Mouse (Mus musculus) liver, adult 2 months (tissue): ENCODE measurements at regions not wholly inside any gene's neighbourhood (a gene's known extent, or its start where the extent isn't known, plus 50 kb on each side); places are given as distances from the start of the nearest gene placed in this dataset.

Experiments
- DNase-seq: peaks from one replicate; pipeline ENCODE4 v3.0.0-alpha.2; 2011; ENCODE audit warnings: low read depth, low spot score; ENCODE audit errors: extremely low read depth
- H3K27ac ChIP-seq: fragments of 200-500 bp; replicated peaks from 2 replicates; pipeline ENCODE4 v1.5.1; 2012; ENCODE audit warnings: low read depth, mild to moderate bottlenecking, control low read depth, inconsistent platforms, low read length; ENCODE audit not compliant: insufficient read depth
- H3K27me3 ChIP-seq: fragments of 200-500 bp; 2 replicates; pipeline ENCODE4 v1.6.1; 2012; ENCODE audit warnings: mild to moderate bottlenecking, moderate library complexity, low read length, inconsistent platforms; ENCODE audit not compliant: control insufficient read depth, insufficient read depth
- H3K36me3 ChIP-seq: fragments of 200-500 bp; 2 replicates; pipeline ENCODE4 v1.6.1; 2012; ENCODE audit warnings: low read length, inconsistent platforms; ENCODE audit not compliant: control insufficient read depth, insufficient read depth
- H3K4me1 ChIP-seq: fragments of 200-500 bp; 2 replicates; pipeline ENCODE4 v1.6.1; 2011; ENCODE audit warnings: low read length; ENCODE audit not compliant: control insufficient read depth, insufficient read depth
- H3K4me3 ChIP-seq: fragments of 200-500 bp; 2 replicates; pipeline ENCODE4 v1.5.1; 2011; ENCODE audit warnings: low read depth, mild to moderate bottlenecking, control low read depth, low read length, moderate library complexity; ENCODE audit not compliant: insufficient read depth
- H3K79me2 ChIP-seq: fragments of 200-500 bp; 2 replicates; pipeline ENCODE4 v1.6.1; 2012; ENCODE audit warnings: inconsistent platforms, mild to moderate bottlenecking, low read length, moderate library complexity; ENCODE audit not compliant: control insufficient read depth, insufficient read depth
- H3K9ac ChIP-seq: fragments of 200-500 bp; 2 replicates; pipeline ENCODE4 v1.6.1; 2012; ENCODE audit warnings: low read depth, mild to moderate bottlenecking, control low read depth, inconsistent platforms, low read length
- CTCF ChIP-seq: fragments of 200-500 bp; IDR thresholded peaks from 2 replicates; pipeline ENCODE4 v1.5.1; 2011; ENCODE audit warnings: low read depth, low read length, control low read depth
- POLR2A ChIP-seq: fragments of 200-500 bp; IDR thresholded peaks from 2 replicates; pipeline ENCODE4 v1.6.1; 2011; ENCODE audit warnings: low read length, control low read depth; ENCODE audit not compliant: insufficient read depth; ENCODE audit errors: extremely low read depth
- WGBS: fragments of 180-500 bp; shearing (Covaris S2); methylation state at CpG from one replicate; pipeline ENCODE4 v1.1.7; 2018; 5-methylcytosine and 5-hydroxymethylcytosine counted together

DNA sequence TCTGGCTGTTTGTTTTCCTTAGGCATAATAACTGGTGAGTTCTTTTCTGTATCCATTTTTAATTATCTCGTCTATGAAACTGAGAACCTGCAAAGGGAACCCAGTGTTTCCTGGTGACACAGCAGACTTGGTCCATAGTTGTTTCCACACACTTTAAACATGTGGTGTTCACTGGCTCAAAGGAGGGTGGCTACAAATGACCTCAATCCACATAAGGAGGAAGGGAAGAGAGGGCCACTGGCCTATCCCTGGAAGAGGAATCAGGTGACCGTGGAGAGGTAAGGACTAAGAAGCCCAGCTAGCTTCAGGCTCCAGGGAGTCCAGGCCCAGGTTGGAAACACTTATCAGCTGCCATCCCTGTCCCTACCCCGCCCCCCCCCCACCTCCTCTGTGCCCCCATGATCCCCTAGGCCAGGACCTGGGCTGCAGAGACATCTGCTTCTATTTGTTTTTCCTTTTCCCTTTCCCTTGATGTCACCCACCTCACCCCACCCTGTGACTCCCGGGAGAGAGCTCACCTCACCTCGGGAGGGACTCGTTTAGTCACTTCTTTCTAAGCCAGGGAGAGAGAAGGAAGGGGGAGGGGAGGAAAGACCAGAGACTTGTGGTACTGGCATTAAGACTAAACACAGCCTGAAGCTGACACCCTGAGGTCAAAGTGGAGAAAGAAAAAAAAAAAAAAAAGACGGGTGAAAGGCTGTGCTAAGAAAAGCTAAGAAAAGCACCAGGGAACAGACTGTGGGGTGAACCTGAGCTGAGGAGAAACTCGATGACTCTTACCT lies 62.2 kb upstream of the Kdm7a start:
- Histone ChIP-seq H3K4me3 (no peak overlapping the region), H3K9ac (no peak overlapping the region), H3K27ac (no peak overlapping the region), H3K36me3 (no peaks in the 10 kb centered on the region), H3K79me2 (no peaks in the 10 kb centered on the region), H3K27me3 (no peaks in the 10 kb centered on the region), H3K4me1 (peaks cover 5% of the 10 kb centered on the region; the same call in 1 of the 2 replicates)
- DNase-seq, result no peak
- no peak for TF ChIP-seq CTCF
- no peak for TF ChIP-seq POLR2A
- 50% methylated on average over 8 of the region's 8 CpGs for WGBS

DNA sequence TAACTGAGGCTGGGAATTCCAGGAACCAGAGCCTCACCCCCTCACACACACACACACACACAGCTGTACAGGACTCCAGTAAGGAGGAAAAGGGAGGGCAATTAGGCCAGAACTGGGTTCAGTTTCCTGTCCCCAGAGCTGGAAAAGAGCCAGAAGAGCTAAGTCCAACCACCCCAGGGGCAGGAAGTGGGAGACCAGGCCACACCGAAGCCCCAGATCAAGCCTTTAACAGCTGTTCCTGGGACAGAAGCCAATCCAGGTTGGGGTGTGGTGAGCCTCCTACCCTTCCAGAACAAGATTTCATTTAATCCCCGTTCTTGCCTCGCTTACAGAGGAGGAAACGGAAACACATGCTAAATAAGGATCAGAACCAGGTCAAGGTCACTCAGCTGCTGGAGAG lies 58.1 kb upstream of the Kdm7a start:
- Histone ChIP-seq H3K4me1 (peaks cover 5% of the 10 kb centered on the region; the same call in 1 of the 2 replicates), H3K27me3 (no peaks in the 10 kb centered on the region), H3K27ac (no peak overlapping the region), H3K9ac (no peak overlapping the region), H3K4me3 (no peak overlapping the region), H3K79me2 (no peaks in the 10 kb centered on the region), H3K36me3 (no peaks in the 10 kb centered on the region)
- TF ChIP-seq CTCF (no peak), POLR2A (no peak)
- WGBS, result 23% methylated on average over 4 of the region's 4 CpGs
- DNase-seq, result peak; percentile 47

DNA sequence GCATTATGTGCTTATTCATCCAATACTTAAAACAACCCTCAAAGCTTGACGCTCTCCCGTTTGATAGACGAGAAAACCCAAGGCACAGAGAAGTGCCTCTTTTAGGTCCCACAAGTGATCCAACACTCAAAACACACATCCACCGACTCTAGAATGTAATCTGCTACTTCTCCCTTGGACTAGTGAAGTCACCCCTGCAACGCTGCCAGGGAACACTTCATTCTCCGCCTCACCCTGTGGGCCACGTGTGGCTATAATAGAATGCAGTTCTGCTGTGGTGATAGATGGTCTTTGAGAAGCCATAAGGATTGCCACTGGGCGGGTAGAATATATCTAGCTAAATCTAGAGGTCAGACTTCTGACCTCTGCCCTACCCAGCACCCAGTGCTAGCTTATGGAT lies 57.0 kb upstream of the Kdm7a start:
- no peak overlapping the region for H3K9ac ChIP-seq
- no peak for TF ChIP-seq CTCF
- TF ChIP-seq POLR2A, result no peak
- 89% methylated on average over 8 of the region's 8 CpGs for WGBS
- H3K4me3 ChIP-seq, result no peak overlapping the region
- H3K4me1 ChIP-seq, result peaks cover 5% of the 10 kb centered on the region; the same call in 1 of the 2 replicates
- no peaks in the 10 kb centered on the region for H3K36me3 ChIP-seq
- H3K79me2 ChIP-seq, result no peaks in the 10 kb centered on the region
- H3K27ac ChIP-seq, result no peak overlapping the region
- H3K27me3 ChIP-seq, result no peaks in the 10 kb centered on the region
- DNase-seq, result no peak

DNA sequence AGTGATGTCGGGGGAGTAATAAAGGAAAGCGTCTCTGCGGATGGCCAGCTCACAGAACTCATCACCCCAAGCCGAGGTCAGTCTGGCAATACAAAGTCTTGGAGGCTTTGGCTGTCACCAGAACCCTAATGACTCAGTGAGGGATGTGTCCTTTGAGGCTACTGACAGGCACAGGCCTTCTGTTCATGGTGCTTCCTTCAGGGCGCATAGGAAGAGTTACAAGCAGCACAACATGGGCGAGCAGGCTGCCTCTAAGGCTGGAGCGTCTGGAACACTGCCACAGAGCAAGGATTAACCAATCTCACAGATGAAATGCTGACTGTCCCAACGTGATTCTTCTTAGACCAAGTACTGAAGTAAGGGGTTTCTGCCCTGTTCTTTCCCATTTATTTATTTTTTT lies 55.4 kb upstream of the Kdm7a start:
- no peak for TF ChIP-seq CTCF
- no peak for TF ChIP-seq POLR2A
- no peaks in the 10 kb centered on the region for H3K27me3 ChIP-seq
- no peak overlapping the region for H3K9ac ChIP-seq
- no peaks in the 10 kb centered on the region for H3K79me2 ChIP-seq
- no peak overlapping the region for H3K4me3 ChIP-seq
- DNase-seq, result no peak
- H3K4me1 ChIP-seq, result peaks cover 5% of the 10 kb centered on the region; the same call in 1 of the 2 replicates
- H3K27ac ChIP-seq, result no peak overlapping the region
- WGBS, result 93% methylated on average over 8 of the region's 8 CpGs
- no peaks in the 10 kb centered on the region for H3K36me3 ChIP-seq

DNA sequence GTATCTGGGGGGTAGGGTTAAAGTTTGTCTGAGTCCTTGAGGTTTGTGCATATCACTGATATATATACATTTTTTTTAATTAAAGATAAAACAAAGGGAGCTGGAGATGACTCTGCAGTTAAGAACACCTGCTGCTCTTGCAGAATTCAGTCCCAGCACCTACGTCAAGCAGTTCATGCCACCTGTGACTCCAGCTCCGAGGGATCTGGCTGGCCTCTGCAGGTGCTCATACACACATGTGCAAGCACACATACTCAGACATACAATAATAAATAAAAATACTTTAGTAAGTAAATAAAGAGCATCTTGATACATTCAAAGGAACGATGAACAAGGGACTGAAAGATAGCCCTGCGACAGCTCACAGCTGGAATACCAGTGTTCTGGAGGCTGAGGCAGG lies 53.9 kb upstream of the Kdm7a start:
- WGBS, result 95% methylated on average over 4 of the region's 4 CpGs
- H3K79me2 ChIP-seq, result no peaks in the 10 kb centered on the region
- H3K4me3 ChIP-seq, result no peak overlapping the region
- H3K27ac ChIP-seq, result no peak overlapping the region
- peaks cover 2% of the 10 kb centered on the region; the same call in 1 of the 2 replicates for H3K27me3 ChIP-seq
- TF ChIP-seq CTCF (no peak), POLR2A (no peak)
- no peak overlapping the region for H3K9ac ChIP-seq
- no peak for DNase-seq
- H3K36me3 ChIP-seq, result no peaks in the 10 kb centered on the region
- H3K4me1 ChIP-seq, result peaks cover 5% of the 10 kb centered on the region; the same call in 1 of the 2 replicates

DNA sequence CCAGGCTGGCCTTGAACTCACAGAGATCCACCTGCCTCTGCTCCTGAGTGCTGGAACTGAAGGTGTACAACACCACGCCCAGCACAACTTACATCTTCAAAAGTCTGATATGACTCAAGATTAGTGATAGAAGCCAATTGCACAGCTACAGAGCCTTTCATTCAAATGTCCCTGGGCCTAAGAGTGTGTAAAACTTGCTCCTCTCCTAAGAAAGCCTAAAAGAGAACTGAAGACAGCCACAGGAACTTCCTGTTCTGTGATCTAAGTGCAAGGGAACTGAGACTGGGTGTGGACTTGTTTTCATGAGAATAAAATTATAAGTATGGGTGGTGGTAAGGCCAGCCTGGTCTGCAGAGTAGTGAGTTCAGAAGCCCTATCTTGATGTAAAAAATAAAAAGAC lies 52.5 kb upstream of the Kdm7a start:
- DNase-seq, result peak; percentile 39
- H3K4me1 ChIP-seq, result no peaks in the 10 kb centered on the region
- no peaks in the 10 kb centered on the region for H3K79me2 ChIP-seq
- 98% methylated on average over 1 of the region's 1 CpGs for WGBS
- peaks cover 2% of the 10 kb centered on the region; the same call in 1 of the 2 replicates for H3K27me3 ChIP-seq
- no peaks in the 10 kb centered on the region for H3K36me3 ChIP-seq
- H3K9ac ChIP-seq, result no peak overlapping the region
- H3K4me3 ChIP-seq, result no peak overlapping the region
- TF ChIP-seq POLR2A (no peak), CTCF (no peak)
- no peak overlapping the region for H3K27ac ChIP-seq
